Mouse (Mus musculus) forebrain, embryonic 15.5 days (tissue): ENCODE measurements around the gene Nup133. TPM values are rescaled to one million over a fixed set of nuclear protein-coding genes. Genes with fewer than 3 reads are reported as not detected.

Experiments used
- ATAC-seq: fragments of 200-750 bp; cut with Nextera tagmentation; replicated peaks from 2 replicates; pipeline ENCODE4 v1.8.0; 2017; ENCODE audit warnings: mild to moderate bottlenecking, moderate TSS enrichment, moderate library complexity
- H3K27ac ChIP-seq: fragments of 300-500 bp; sonication (generic); replicated peaks from 2 replicates; pipeline ENCODE4 v1.5.1; 2015; ENCODE audit warnings: mild to moderate bottlenecking, inconsistent platforms
- H3K27me3 ChIP-seq: fragments of 300-500 bp; sonication (generic); 2 replicates; pipeline ENCODE4 v1.6.1; 2015; ENCODE audit warnings: inconsistent platforms
- H3K36me3 ChIP-seq: fragments of 300-500 bp; sonication (generic); 2 replicates; pipeline ENCODE4 v1.6.1; 2015; ENCODE audit warnings: mild to moderate bottlenecking, inconsistent platforms
- H3K4me1 ChIP-seq: fragments of 300-500 bp; sonication (generic); 2 replicates; pipeline ENCODE4 v1.6.1; 2015; ENCODE audit warnings: inconsistent platforms
- H3K4me2 ChIP-seq: fragments of 300-500 bp; sonication (generic); replicated peaks from 2 replicates; pipeline ENCODE4 v1.6.1; 2015; ENCODE audit warnings: mild to moderate bottlenecking, inconsistent platforms
- H3K4me3 ChIP-seq: fragments of 300-500 bp; sonication (generic); 2 replicates; pipeline ENCODE4 v1.5.1; 2015; ENCODE audit warnings: mild to moderate bottlenecking, inconsistent platforms
- H3K9ac ChIP-seq: fragments of 300-500 bp; sonication (generic); replicated peaks from 2 replicates; pipeline ENCODE4 v1.6.1; 2015; ENCODE audit warnings: mild to moderate bottlenecking, inconsistent platforms
- H3K9me3 ChIP-seq: fragments of 300-500 bp; sonication (generic); 2 replicates; pipeline ENCODE4 v1.6.1; 2016; ENCODE audit warnings: inconsistent platforms
- WGBS: fragments of 180-500 bp; shearing (Covaris S2); methylation state at CpG from one replicate; pipeline ENCODE4 v1.1.7; 2015; ENCODE audit warnings: mixed read lengths; 5-methylcytosine and 5-hydroxymethylcytosine counted together
- polyA plus RNA-seq: library from polyadenylated mRNA; unstranded; fragments of >200 nt; fragmentation: Nextera tagmentation; extraction: Ambion mirVana; gene quantifications from 2 replicates; pipeline ENCODE4 v1.2.1, GENCODE M21; 2015

Gene Nup133
- polyA plus RNA-seq, 1 experiment from 2014 or later = 33.4 TPM

DNA sequence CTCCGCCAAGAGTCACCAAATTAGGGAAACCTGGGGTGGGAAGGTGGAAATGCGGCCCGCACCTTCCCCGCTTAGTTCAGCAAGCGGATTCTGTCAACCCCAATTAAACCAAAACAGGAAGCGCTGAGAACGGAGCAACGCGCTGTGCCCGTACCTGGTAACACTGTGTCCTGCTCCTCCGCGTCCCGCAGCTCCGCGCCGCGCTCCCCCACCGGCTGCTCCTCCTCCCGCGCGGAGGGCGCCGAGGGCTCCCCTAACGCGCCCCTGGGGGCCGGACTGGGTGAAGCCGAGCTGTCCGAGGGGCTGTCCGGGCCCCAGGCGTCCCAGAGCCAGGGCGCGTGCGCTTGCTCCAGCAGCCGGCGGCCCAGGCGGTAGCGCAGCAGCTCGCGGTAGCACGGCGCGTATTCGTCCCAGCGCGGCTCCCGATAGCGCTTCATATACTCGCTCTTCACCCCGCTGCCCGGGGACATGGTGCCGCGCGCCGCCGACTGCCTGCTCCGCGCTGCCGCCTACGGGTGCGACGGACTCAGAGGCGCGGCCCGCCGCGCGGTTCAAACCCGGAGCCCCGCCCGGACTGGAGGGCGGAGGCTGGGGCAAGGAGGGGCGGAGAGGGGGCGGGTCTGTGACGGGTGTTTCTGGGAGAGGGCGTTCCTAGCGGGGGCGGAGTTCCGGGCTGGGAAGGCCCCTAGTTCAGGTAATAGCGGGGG is 90.0 kb downstream of the Nup133 start:
- H3K36me3 ChIP-seq = no peaks in the 10 kb centered on the region
- H3K27ac ChIP-seq = peak overlapping the region; percentile 77
- under 1% methylated on average over 70 of the region's 79 CpGs for WGBS
- H3K9me3 ChIP-seq = no peaks in the 10 kb centered on the region
- peak overlapping the region; percentile 79 for H3K9ac ChIP-seq
- peak overlapping the region; percentile 88 for H3K4me3 ChIP-seq
- H3K4me1 ChIP-seq = peaks cover 19% of the 10 kb centered on the region
- ATAC-seq = peak; percentile 94
- H3K27me3 ChIP-seq = peaks cover 7% of the 10 kb centered on the region; the same call in 1 of the 2 replicates
- peak overlapping the region; percentile 87 for H3K4me2 ChIP-seq

DNA sequence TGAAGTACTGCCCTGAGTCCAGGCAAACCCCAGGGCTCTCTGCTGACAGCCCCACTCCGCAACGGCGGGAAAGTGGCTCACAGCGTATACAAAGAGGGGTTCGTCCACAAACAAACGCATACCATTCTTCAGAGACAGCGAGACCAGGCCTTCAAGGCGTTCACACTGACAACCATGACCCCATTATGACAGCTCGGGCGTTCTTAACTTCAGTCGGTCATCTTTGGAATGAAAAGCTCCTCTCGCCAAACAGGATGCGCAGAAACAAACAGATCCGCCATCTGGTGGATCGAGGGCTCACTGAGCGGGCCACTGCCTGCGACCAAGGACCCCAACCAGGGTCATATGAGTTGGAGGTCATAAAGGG is 90.5 kb downstream of the Nup133 start:
- Histone ChIP-seq H3K27me3 (peaks cover 7% of the 10 kb centered on the region; the same call in 1 of the 2 replicates), H3K4me3 (peak overlapping the region; percentile 88), H3K4me1 (peaks cover 15% of the 10 kb centered on the region), H3K4me2 (peak overlapping the region; percentile 87), H3K27ac (0 out of 2 replicates have a peak overlapping the region, but pooled peaks have one; percentile 77), H3K9me3 (no peaks in the 10 kb centered on the region), H3K36me3 (no peaks in the 10 kb centered on the region), H3K9ac (peak overlapping the region; percentile 79)
- ATAC-seq = no peak; the same call in 1 of the 2 replicates
- under 1% methylated on average over 17 of the region's 17 CpGs for WGBS

DNA sequence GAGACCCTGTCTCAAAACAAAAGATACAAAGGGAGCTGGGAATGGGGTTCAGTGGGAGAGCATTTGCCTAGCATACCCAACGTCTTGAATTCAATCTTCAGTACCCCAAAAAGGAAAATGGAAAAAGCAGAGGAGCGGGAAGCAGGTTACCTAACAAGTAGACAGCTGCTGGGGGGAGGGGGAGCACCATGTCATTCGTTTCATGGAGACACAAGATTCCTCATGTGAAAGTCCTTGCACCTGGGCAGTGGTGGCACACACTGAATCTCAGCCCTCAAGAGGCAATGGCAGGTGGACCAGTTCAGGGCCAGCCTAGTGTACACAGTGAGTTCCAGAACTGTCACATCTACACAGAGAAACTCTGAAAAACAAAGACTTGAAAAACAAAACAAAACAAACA is 91.7 kb downstream of the Nup133 start:
- no peaks in the 10 kb centered on the region for H3K36me3 ChIP-seq
- no peak overlapping the region for H3K9ac ChIP-seq
- peaks cover 15% of the 10 kb centered on the region for H3K4me1 ChIP-seq
- H3K27ac ChIP-seq = no peak overlapping the region
- WGBS = 67% methylated on average over 3 of the region's 3 CpGs
- H3K27me3 ChIP-seq = peaks cover 7% of the 10 kb centered on the region; the same call in 1 of the 2 replicates
- H3K9me3 ChIP-seq = no peaks in the 10 kb centered on the region
- H3K4me3 ChIP-seq = peak overlapping the region; percentile 88; the same call in 1 of the 2 replicates
- ATAC-seq = no peak
- no peak overlapping the region for H3K4me2 ChIP-seq

DNA sequence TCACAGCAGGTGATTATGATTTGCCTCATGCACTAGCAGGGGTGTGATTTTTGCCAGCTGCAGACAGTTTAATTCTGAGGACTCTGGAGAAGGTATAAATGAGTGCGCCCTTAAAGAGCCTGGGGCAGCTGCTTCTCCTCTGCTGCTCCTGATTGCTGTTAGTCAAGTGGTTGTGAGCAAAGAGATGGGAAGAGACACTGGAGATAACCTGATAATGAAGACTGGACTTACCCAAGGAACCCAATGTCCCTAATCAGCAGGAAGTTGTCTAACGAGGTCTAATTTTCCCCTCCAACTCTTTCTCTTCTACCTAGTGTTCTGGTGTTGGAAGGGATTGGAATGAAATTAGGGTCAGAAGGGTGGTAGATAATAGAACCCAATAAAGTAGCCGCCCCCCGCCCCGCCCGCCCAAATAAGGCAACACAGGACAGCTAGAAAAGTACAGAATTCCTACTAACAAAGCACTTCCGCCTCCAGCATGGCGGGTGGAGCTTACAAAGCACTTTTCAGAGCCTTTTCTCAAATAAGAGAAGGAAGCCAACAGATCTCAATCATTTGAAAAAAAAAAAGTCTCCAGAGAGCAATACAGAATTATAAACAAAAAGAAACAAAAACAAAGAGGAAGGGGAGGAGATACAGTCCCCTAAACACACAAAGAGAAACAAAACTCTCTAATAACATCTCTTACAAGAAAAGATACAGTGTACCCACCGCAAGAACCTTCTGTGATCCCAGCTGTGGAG is 94.2 kb downstream of the Nup133 start:
- Histone ChIP-seq H3K9ac (no peak overlapping the region), H3K4me1 (peaks cover 11% of the 10 kb centered on the region), H3K27me3 (no peaks in the 10 kb centered on the region), H3K4me3 (no peak overlapping the region), H3K9me3 (no peaks in the 10 kb centered on the region), H3K4me2 (no peak overlapping the region), H3K36me3 (no peaks in the 10 kb centered on the region), H3K27ac (no peak overlapping the region)
- WGBS = 77% methylated on average over 9 of the region's 9 CpGs
- ATAC-seq = no peak

DNA sequence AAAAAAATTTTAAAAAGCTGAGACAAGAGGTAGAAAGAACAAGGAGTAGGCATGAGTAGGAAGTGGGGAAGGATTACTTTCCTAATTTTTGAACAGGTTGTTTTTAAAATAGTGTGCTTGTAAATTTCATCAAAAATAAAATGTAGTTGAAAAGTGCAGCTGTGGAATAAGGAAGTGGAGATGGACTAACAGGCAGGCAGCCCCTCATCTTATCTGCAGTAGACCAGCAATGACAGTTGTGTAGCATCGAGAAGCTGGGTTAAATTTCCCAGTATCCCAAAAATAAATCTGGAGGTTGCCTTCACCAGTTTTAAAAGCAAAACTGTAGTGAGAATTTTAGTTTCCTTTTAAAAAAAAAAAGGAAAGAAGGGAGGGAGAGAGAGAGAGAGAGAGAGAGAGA is 94.8 kb downstream of the Nup133 start:
- no peak for ATAC-seq
- H3K4me3 ChIP-seq = no peak overlapping the region
- WGBS = 97% methylated on average over 1 of the region's 1 CpGs

DNA sequence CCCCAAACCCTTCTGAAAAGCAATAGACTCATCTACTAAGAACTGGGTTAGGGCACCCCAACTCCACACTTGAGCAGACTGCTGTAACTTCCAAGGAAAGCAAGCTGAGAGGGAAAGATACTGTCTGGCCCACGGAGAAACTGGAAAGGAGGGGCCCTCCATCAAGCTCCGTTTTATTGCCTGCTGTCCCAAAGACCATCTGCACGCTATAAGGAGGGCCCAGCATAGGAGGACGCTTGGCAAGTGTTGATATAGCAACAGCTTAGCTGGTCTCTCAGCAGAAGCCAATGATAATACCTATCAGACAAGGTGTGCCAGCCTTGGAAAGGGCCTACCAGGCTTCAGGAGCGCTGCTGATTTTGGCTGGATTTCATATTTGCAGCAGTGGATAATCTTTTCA is 97.5 kb downstream of the Nup133 start:
- H3K9me3 ChIP-seq = no peaks in the 10 kb centered on the region
- H3K27me3 ChIP-seq = no peaks in the 10 kb centered on the region
- H3K9ac ChIP-seq = no peak overlapping the region
- no peak overlapping the region for H3K4me2 ChIP-seq
- 0 out of 2 replicates have a peak, but pooled peaks cover 4% of the 10 kb centered on the region for H3K4me1 ChIP-seq
- 71% methylated on average over 5 of the region's 5 CpGs for WGBS
- no peak overlapping the region for H3K4me3 ChIP-seq
- ATAC-seq = no peak
- no peaks in the 10 kb centered on the region for H3K36me3 ChIP-seq
- no peak overlapping the region for H3K27ac ChIP-seq

More for the DNA sequence above, 94.8 kb downstream of the Nup133 start:
- Histone ChIP-seq H3K27me3 (no peaks in the 10 kb centered on the region), H3K9ac (no peak overlapping the region), H3K36me3 (no peaks in the 10 kb centered on the region), H3K4me1 (peaks cover 9% of the 10 kb centered on the region), H3K4me2 (no peak overlapping the region), H3K9me3 (no peaks in the 10 kb centered on the region), H3K27ac (no peak overlapping the region)

DNA sequence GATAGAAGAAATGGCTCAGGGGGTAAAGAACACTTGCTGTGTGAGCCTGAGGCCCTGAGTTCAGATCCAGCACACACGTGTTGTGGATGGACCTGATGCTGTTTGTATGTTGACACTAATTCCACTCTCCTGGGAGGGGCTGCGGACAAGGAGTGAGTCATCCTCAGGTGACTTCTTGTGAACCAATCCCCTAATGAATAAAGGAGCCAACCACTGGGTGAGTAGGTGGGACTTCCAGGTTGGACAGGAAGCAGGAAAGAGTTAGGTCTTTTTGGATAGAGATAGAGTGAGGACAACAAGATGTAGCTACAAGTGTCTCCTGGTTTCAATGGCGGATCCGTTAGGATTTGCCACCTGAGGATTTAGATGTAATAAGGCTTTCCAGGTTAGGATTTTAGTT is 99.7 kb downstream of the Nup133 start:
- no peak for ATAC-seq
- no peak overlapping the region for H3K27ac ChIP-seq
- 90% methylated on average over 4 of the region's 4 CpGs for WGBS

DNA sequence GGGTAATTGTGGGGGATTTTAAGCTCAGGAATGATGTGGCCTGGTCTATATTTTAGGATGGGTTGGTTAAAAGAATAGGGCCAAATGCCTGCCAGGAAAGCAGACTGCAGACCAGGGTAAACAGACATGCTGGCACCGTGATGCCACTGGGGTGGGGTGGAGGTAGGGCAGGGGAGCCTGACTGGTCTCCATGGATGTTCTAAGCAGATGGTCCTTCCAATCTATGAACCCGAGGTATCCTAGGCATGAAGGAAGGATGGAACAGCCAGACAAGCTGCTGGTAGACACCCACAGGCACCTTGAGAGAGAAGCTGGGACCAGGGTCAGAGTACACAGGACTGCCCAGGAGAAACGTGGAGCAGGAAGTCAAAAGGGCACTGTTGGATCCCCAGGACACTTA is 101.5 kb downstream of the Nup133 start:
- 65% methylated on average over 3 of the region's 3 CpGs for WGBS
- Histone ChIP-seq H3K36me3 (peaks cover 3% of the 10 kb centered on the region; the same call in 1 of the 2 replicates), H3K4me2 (no peak overlapping the region), H3K4me3 (no peak overlapping the region), H3K9ac (no peak overlapping the region), H3K9me3 (no peaks in the 10 kb centered on the region), H3K4me1 (0 out of 2 replicates have a peak, but pooled peaks cover 7% of the 10 kb centered on the region), H3K27ac (no peak overlapping the region), H3K27me3 (no peaks in the 10 kb centered on the region)
- ATAC-seq = no peak

More for the DNA sequence above, 99.7 kb downstream of the Nup133 start:
- Histone ChIP-seq H3K9ac (no peak overlapping the region), H3K36me3 (peaks cover 3% of the 10 kb centered on the region; the same call in 1 of the 2 replicates), H3K4me1 (0 out of 2 replicates have a peak, but pooled peaks cover 6% of the 10 kb centered on the region), H3K4me2 (no peak overlapping the region), H3K9me3 (no peaks in the 10 kb centered on the region), H3K27me3 (no peaks in the 10 kb centered on the region), H3K4me3 (no peak overlapping the region)

Other genes with a start within 250 kb of the Nup133 start
- 78.2 and 78.5 TPM in 2 replicates for gene Rab4a, start 143.3 kb downstream of the Nup133 start, polyA plus RNA-seq
- 8.2 and 8.3 TPM in 2 replicates for gene Ccsap, start 89.1 kb downstream of the Nup133 start, polyA plus RNA-seq
- gene Acta1, start 54.5 kb downstream of the Nup133 start, polyA plus RNA-seq = 3.8 and 7.0 TPM in 2 replicates
- gene Abcb10, start 33.9 kb upstream of the Nup133 start, polyA plus RNA-seq = 10.6 and 10.7 TPM in 2 replicates
- gene Taf5l, start 72.1 kb upstream of the Nup133 start, polyA plus RNA-seq = 30.5 and 31.4 TPM in 2 replicates
- gene Urb2, start 72.2 kb upstream of the Nup133 start, polyA plus RNA-seq = 3.7 and 3.8 TPM in 2 replicates